Mouse (Mus musculus) G1E (cell line): ENCODE results near the gene Srsf5. TPM values are rescaled to one million over a fixed set of nuclear protein-coding genes. Genes with fewer than 3 reads are reported as not detected.

Experiments used
- ATAC-seq: 2 replicates; pipeline ENCODE4 v1.8.0; 2016; ENCODE audit warnings: mild to moderate bottlenecking; ENCODE audit not compliant: insufficient number of reproducible peaks, poor library complexity, low FRiP score, severe bottlenecking; ENCODE audit errors: extremely low read depth
- DNase-seq: peaks from one replicate; pipeline ENCODE4 v3.0.0; 2012; ENCODE audit warnings: low spot score
- H3K27me3 ChIP-seq: 2 replicates; pipeline ENCODE4 v1.6.1; 2012; ENCODE audit warnings: mild to moderate bottlenecking, low read length, inconsistent platforms; ENCODE audit not compliant: insufficient read depth
- H3K36me3 ChIP-seq: replicated peaks from 2 replicates; pipeline ENCODE3; 2012; ENCODE audit warnings: mild to moderate bottlenecking, inconsistent platforms
- H3K4me1 ChIP-seq: 2 replicates; pipeline ENCODE4 v1.6.1; 2012; ENCODE audit warnings: low read depth, low read length, inconsistent platforms, mixed read lengths; ENCODE audit not compliant: insufficient read depth
- H3K4me3 ChIP-seq: 2 replicates; pipeline ENCODE4 v1.5.1; 2012; ENCODE audit warnings: low read depth, mild to moderate bottlenecking, inconsistent platforms, low read length, moderate library complexity, mixed read lengths
- H3K9me3 ChIP-seq: replicated peaks from 2 replicates; pipeline ENCODE4 v1.6.1; 2012; ENCODE audit warnings: inconsistent platforms
- CTCF ChIP-seq: IDR thresholded peaks from 2 replicates; pipeline ENCODE4 v1.5.1; 2012; ENCODE audit warnings: low read depth, low read length, inconsistent platforms, mixed read lengths
- GATA1 ChIP-seq: IDR thresholded peaks from 2 replicates; pipeline ENCODE4 v1.6.1; 2012; ENCODE audit warnings: borderline replicate concordance, low read length, inconsistent platforms, mixed read lengths
- GATA2 ChIP-seq: IDR thresholded peaks from 2 replicates; pipeline ENCODE4 v1.6.1; 2012; ENCODE audit warnings: low read depth, low read length, inconsistent platforms, borderline replicate concordance
- POLR2AphosphoS5 ChIP-seq: IDR thresholded peaks from 2 replicates; pipeline ENCODE4 v1.6.1; 2012; ENCODE audit warnings: low read depth, low read length, inconsistent platforms; ENCODE audit not compliant: insufficient replicate concordance
- TAL1 ChIP-seq: conservative IDR thresholded peaks from 2 replicates; pipeline ENCODE4 v1.6.1; 2012; ENCODE audit warnings: low read depth, low read length, inconsistent platforms, mixed read lengths
- polyA plus RNA-seq: library from polyadenylated mRNA; stranded (reverse); fragments of >175 nt; gene quantifications from 2 replicates; pipeline ENCODE4 v1.2.3, GENCODE M21; 2012
- total RNA-seq, 2 experiments: library from RNA; stranded (forward) in 1 of 2; stranded (reverse) in 1 of 2; fragments of 200-1000 nt in 1 of 2; fragments of >200 nt in 1 of 2; fragmentation: Nextera tagmentation in 1 of 2; gene quantifications; 2 replicates each; pipeline ENCODE4 v1.2.3; 2014 to 2017

Srsf5 gene
- total and polyA plus RNA-seq, 3 experiments: 297 to 1,080 (median 656) TPM

DNA sequence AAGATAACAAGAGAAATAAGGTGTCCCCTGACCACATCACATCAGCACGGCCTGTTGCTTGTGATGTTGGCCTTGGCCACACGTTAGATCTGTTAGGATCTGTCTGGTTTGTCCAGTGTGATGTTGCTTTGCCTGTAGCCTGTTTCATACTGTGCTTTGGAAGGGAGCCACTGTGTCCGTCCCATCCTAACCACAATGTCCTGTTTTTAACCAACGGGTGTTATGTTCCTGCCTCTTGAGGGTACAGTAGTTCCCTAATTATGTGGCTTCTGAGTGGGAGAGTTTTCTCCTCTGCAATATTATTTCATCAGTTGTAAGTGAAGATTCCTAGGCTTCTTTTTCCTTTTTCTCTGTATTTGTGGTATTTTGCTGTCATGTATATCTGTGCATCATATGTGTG lies 50.0 kb downstream of the Srsf5 start:
- Histone ChIP-seq H3K4me1 (peaks cover 7% of the 10 kb centered on the region; the same call in 1 of the 2 replicates), H3K4me3 (no peak overlapping the region), H3K36me3 (no peaks in the 10 kb centered on the region), H3K27me3 (peaks cover 69% of the 10 kb centered on the region), H3K9me3 (peaks cover 8% of the 10 kb centered on the region)
- no peak for ATAC-seq
- TF ChIP-seq POLR2AphosphoS5: no peak
- TF ChIP-seq TAL1: no peak
- TF ChIP-seq GATA1: no peak
- TF ChIP-seq CTCF: no peak
- no peak for TF ChIP-seq GATA2
- DNase-seq: no peak

- no peaks in the 10 kb centered on the region for H3K36me3 ChIP-seq
- peaks cover 8% of the 10 kb centered on the region for H3K9me3 ChIP-seq
- no peak overlapping the region for H3K4me3 ChIP-seq
- DNase-seq: no peak
- TF ChIP-seq TAL1: no peak
- TF ChIP-seq CTCF: no peak
- TF ChIP-seq GATA1: no peak
- TF ChIP-seq POLR2AphosphoS5: no peak
- TF ChIP-seq GATA2: no peak
- peaks cover 7% of the 10 kb centered on the region for H3K4me1 ChIP-seq
- ATAC-seq: no peak
- H3K27me3 ChIP-seq: peaks cover 66% of the 10 kb centered on the region
These were observed 52.3 kb downstream of the Srsf5 start for GRCm38 (mm10) chr12:80997652-80998051.

DNA sequence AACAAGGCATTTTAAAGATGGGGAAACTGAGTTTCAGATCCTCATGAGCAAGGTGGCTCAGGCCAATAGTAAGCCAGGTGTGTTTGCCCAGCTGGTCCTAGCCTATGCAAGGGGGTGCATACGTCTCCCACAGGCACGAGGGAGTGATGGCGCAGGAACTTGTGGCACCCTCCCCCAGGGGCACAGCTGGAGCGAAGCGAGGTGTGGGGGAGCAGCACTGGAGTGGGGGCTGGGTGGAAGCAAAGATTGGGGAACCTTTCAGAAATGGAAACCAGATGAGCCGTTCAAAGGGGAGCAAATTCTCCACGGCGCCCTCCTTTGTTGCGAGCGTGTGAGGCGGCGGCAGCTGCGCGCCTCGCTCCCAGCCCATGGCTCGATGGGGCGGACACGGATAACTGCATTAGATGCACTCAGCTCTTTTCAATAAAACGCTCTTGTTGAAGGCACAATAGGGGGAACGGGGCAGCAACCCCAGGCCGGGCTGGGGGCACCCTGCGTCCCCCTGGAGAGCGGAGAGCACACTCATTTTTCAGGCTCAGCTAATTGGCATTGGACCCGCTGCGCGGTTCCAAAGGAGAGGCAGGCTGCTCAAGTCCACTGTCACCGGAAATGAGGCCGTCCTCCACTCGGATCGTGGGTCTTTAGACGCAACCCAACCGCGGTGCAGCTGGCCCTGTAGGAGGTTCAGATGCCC lies 53.4 kb downstream of the Srsf5 start:
- no peak for DNase-seq
- Histone ChIP-seq H3K4me3 (no peak overlapping the region), H3K4me1 (peaks cover 7% of the 10 kb centered on the region), H3K9me3 (peaks cover 8% of the 10 kb centered on the region), H3K36me3 (no peaks in the 10 kb centered on the region), H3K27me3 (peaks cover 65% of the 10 kb centered on the region)
- TF ChIP-seq CTCF: no peak
- no peak for TF ChIP-seq POLR2AphosphoS5
- no peak for TF ChIP-seq GATA1
- no peak for TF ChIP-seq TAL1
- no peak for TF ChIP-seq GATA2
- no peak for ATAC-seq

Other genes with a start within 250 kb of the Srsf5 start
- gene Ccdc177, start 184.8 kb upstream of the Srsf5 start, total RNA-seq (2014; fragmentation: Nextera tagmentation): not detected in 2 replicates
- 0.06 and 0.11 TPM in 2 replicates for gene Ccdc177, start 184.8 kb upstream of the Srsf5 start, total RNA-seq (2017)
- not detected in 2 replicates for gene Ccdc177, start 184.8 kb upstream of the Srsf5 start, polyA plus RNA-seq
- gene Susd6, start 155.0 kb upstream of the Srsf5 start, total RNA-seq (2014; fragmentation: Nextera tagmentation): 123 and 135 TPM in 2 replicates
- 66.4 and 66.6 TPM in 2 replicates for gene Susd6, start 155.0 kb upstream of the Srsf5 start, total RNA-seq (2017)
- 24.0 and 29.6 TPM in 2 replicates for gene Susd6, start 155.0 kb upstream of the Srsf5 start, polyA plus RNA-seq
- gene Slc10a1, start 23.2 kb downstream of the Srsf5 start, total RNA-seq (2014; fragmentation: Nextera tagmentation): not detected in 2 replicates
- 0.44 and 0.52 TPM in 2 replicates for gene Slc10a1, start 23.2 kb downstream of the Srsf5 start, total RNA-seq (2017)
- gene Slc10a1, start 23.2 kb downstream of the Srsf5 start, polyA plus RNA-seq: not detected in 2 replicates
- gene Smoc1, start 81.3 kb downstream of the Srsf5 start, total RNA-seq (2014; fragmentation: Nextera tagmentation): 33.8 and 36.3 TPM in 2 replicates
- gene Smoc1, start 81.3 kb downstream of the Srsf5 start, total RNA-seq (2017): 28.1 and 28.3 TPM in 2 replicates
- gene Smoc1, start 81.3 kb downstream of the Srsf5 start, polyA plus RNA-seq: 7.4 and 10.6 TPM in 2 replicates